Mouse (Mus musculus) heart, postnatal 0 days (tissue): ENCODE results near the gene Dtymk. TPM values are rescaled to one million over a fixed set of nuclear protein-coding genes. Genes with fewer than 3 reads are reported as not detected.
"Not testable (repeated sequence)": the region's sequence is repeated elsewhere in the genome, so short reads cannot be mapped to it uniquely, and the experiment has no call there.

Experiments used
- ATAC-seq: fragments of 200-750 bp; cut with Nextera tagmentation; 2 replicates; pipeline ENCODE4 v1.8.0; 2017; ENCODE audit warnings: low read depth, moderate number of reproducible peaks, moderate library complexity; ENCODE audit not compliant: insufficient read depth
- DNase-seq: peaks from one replicate; pipeline ENCODE4 v3.0.0-alpha.2; 2016; ENCODE audit warnings: low spot score
- H3K27ac ChIP-seq: fragments of 300-500 bp; sonication (generic); 2 replicates; pipeline ENCODE4 v1.5.1; 2014; ENCODE audit warnings: low read depth, mild to moderate bottlenecking
- H3K27me3 ChIP-seq: fragments of 300-500 bp; sonication (generic); 2 replicates; pipeline ENCODE4 v1.6.1; 2014; ENCODE audit warnings: low read length, mixed read lengths; ENCODE audit not compliant: control insufficient read depth, insufficient read depth
- H3K36me3 ChIP-seq: fragments of 300-500 bp; sonication (generic); replicated peaks from 2 replicates; pipeline ENCODE4 v1.6.1; 2014; ENCODE audit warnings: low read length, mixed read lengths; ENCODE audit not compliant: control insufficient read depth, insufficient read depth
- H3K4me1 ChIP-seq: fragments of 300-500 bp; sonication (generic); 2 replicates; pipeline ENCODE4 v1.6.1; 2014; ENCODE audit warnings: antibody characterized with exemption; ENCODE audit not compliant: control insufficient read depth, insufficient read depth
- H3K4me2 ChIP-seq: fragments of 300-500 bp; sonication (generic); 2 replicates; pipeline ENCODE4 v1.6.1; 2014; ENCODE audit warnings: low read depth, mild to moderate bottlenecking, low read length, moderate library complexity
- H3K4me3 ChIP-seq: fragments of 300-500 bp; sonication (generic); 2 replicates; pipeline ENCODE4 v1.5.1; 2014; ENCODE audit warnings: low read depth, low read length
- H3K9ac ChIP-seq: fragments of 300-500 bp; sonication (generic); replicated peaks from 2 replicates; pipeline ENCODE4 v1.6.1; 2014; ENCODE audit warnings: low read depth, low read length, mixed read lengths
- H3K9me3 ChIP-seq: fragments of 300-500 bp; sonication (generic); replicated peaks from 2 replicates; pipeline ENCODE4 v1.6.1; 2016; ENCODE audit warnings: low read length; ENCODE audit not compliant: control insufficient read depth
- CTCF ChIP-seq: IDR thresholded peaks from 2 replicates; pipeline ENCODE4 v1.5.1; 2016; ENCODE audit warnings: antibody characterized with exemption, control low read depth, low read depth
- EP300 ChIP-seq: IDR thresholded peaks from 2 replicates; pipeline ENCODE4 v1.6.1; 2016; ENCODE audit warnings: antibody characterized with exemption, low read depth
- WGBS: fragments of 180-500 bp; shearing (Covaris S2); extraction: QIAGEN DNeasy Blood & Tissue Kit; methylation state at CpG from one replicate; pipeline ENCODE4 v1.1.7; 2014; 5-methylcytosine and 5-hydroxymethylcytosine counted together
- polyA plus RNA-seq: library from polyadenylated mRNA; unstranded; fragments of >200 nt; fragmentation: Nextera tagmentation; extraction: Ambion mirVana; gene quantifications from 2 replicates; pipeline ENCODE4 v1.2.1, GENCODE M21; 2015
- total RNA-seq: library from RNA; depleted of rRNA; stranded (reverse); fragments of >200 nt; gene quantifications from 2 replicates; pipeline ENCODE4 v1.2.3, GENCODE M21; 2014; ENCODE audit warnings: low replicate concordance

Gene Dtymk
- total and polyA plus RNA-seq, 2 experiments from 2014 or later, result 58.7 to 86.7 TPM

- ATAC-seq (no peak), DNase-seq (no peak)
- Histone ChIP-seq H3K9ac (no peak overlapping the region), H3K9me3 (no peaks in the 10 kb centered on the region), H3K4me3 (no peak overlapping the region), H3K27ac (no peak overlapping the region), H3K4me1 (no peaks in the 10 kb centered on the region), H3K36me3 (no peaks in the 10 kb centered on the region), H3K27me3 (no peaks in the 10 kb centered on the region), H3K4me2 (no peak overlapping the region)
- 90% methylated on average over 4 of the region's 4 CpGs for WGBS
- TF ChIP-seq CTCF (no peak), EP300 (no peak)
These were observed 33.5 kb upstream of the Dtymk start for GRCm38 (mm10) chr1:93835211-93835610.

- ATAC-seq, result no peak
- TF ChIP-seq CTCF (no peak), EP300 (no peak)
These were observed 33.0 kb upstream of the Dtymk start for GRCm38 (mm10) chr1:93834671-93835150.

GRCm38 (mm10) chr1:93832754-93833360, 31.1 kb upstream of the Dtymk start:
- 32% methylated on average over 1 of the region's 4 CpGs for WGBS
- not testable (repeated sequence) for H3K36me3 ChIP-seq, H3K9me3 ChIP-seq, H3K4me3 ChIP-seq, H3K4me2 ChIP-seq, H3K27ac ChIP-seq, DNase-seq, H3K9ac ChIP-seq, H3K27me3 ChIP-seq, H3K4me1 ChIP-seq
- TF ChIP-seq CTCF, result 0 out of 2 replicates have a peak, but pooled peaks have one; percentile 3
- 0 out of 2 replicates have a peak, but pooled peaks have one; percentile 20 for ATAC-seq

More at GRCm38 (mm10) chr1:93834671-93835150, 33.0 kb upstream of the Dtymk start:
- Histone ChIP-seq H3K4me1 (no peaks in the 10 kb centered on the region), H3K9ac (no peak overlapping the region), H3K27me3 (no peaks in the 10 kb centered on the region), H3K9me3 (no peaks in the 10 kb centered on the region), H3K4me3 (no peak overlapping the region), H3K4me2 (no peak overlapping the region), H3K36me3 (no peaks in the 10 kb centered on the region), H3K27ac (no peak overlapping the region)
- 90% methylated on average over 7 of the region's 7 CpGs for WGBS
- no peak for DNase-seq

GRCm38 (mm10) chr1:93826540-93826835, 24.8 kb upstream of the Dtymk start:
- WGBS, result 93% methylated on average over 9 of the region's 9 CpGs
- 0 out of 2 replicates have a peak, but pooled peaks cover 8% of the 10 kb centered on the region for H3K4me1 ChIP-seq
- no peak overlapping the region for H3K4me2 ChIP-seq
- H3K4me3 ChIP-seq, result no peak overlapping the region
- no peaks in the 10 kb centered on the region for H3K27me3 ChIP-seq
- no peaks in the 10 kb centered on the region for H3K36me3 ChIP-seq
- TF ChIP-seq EP300 (no peak), CTCF (no peak)
- no peak for ATAC-seq
- no peak for DNase-seq
- H3K9me3 ChIP-seq, result no peaks in the 10 kb centered on the region
- no peak overlapping the region for H3K9ac ChIP-seq
- no peak overlapping the region for H3K27ac ChIP-seq

- Histone ChIP-seq H3K27me3 (no peaks in the 10 kb centered on the region), H3K4me2 (peak overlapping the region; percentile 79), H3K36me3 (peaks cover 5% of the 10 kb centered on the region; the same call in 1 of the 2 replicates), H3K27ac (peak overlapping the region; percentile 95), H3K4me1 (0 out of 2 replicates have a peak, but pooled peaks cover 8% of the 10 kb centered on the region), H3K4me3 (peak overlapping the region; percentile 56), H3K9me3 (no peaks in the 10 kb centered on the region), H3K9ac (peak overlapping the region; percentile 52)
- WGBS, result 43% methylated on average over 27 of the region's 27 CpGs
- TF ChIP-seq CTCF (no peak), EP300 (no peak)
- no peak for ATAC-seq
- DNase-seq, result no peak
These were observed 24.2 kb upstream of the Dtymk start for GRCm38 (mm10) chr1:93825771-93826539.
